Mouse (Mus musculus) heart, adult 11 months (tissue): ENCODE results near the gene Ak8.

ENCODE experiments used
- DNase-seq: peaks from one replicate; pipeline ENCODE4 v3.0.0; 2022

Gene Ak8

GRCm38 (mm10) chr2:28737112-28737511 lies 37.1 kb downstream of the Ak8 start:
- DNase-seq, result no peak

DNA sequence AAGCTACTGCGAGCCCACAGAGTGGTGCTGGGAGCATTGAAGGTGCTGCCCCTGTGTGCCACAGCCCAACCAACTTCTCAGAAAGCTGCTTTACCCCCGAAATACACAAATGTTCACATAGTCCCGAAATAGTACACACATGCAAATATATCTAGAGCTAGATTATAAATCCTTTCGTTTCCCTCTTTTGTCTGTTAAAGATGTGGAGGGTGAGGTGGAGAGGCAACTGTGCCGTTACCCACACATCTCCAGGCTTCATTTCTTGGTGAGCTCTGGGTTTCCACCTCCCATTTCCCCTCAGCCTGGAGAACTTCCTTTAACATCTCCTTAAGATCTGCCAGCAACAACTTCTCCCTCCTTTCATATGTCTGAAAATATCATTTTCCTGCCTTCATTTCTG lies 40.2 kb downstream of the Ak8 start:
- no peak for DNase-seq

DNA sequence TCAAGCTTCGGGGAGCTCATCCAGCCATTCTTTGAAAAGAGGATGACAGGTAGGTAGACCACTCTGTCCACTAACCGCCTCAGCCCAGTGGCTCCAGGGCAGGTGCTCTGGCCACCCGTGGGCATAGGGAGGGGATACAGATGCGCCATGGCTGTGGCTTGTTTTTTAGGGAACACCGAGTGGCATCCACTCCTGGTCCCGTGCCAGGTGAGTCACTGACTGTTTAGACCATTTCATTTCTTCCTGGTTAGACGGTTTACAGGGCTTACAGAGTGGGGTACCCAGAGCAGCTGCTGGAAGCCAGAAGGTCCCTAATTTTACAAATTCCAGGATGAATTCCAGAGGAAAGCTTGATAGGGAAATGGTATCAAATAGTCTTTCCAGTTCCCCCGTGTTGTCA lies 42.7 kb downstream of the Ak8 start:
- DNase-seq, result no peak

DNA sequence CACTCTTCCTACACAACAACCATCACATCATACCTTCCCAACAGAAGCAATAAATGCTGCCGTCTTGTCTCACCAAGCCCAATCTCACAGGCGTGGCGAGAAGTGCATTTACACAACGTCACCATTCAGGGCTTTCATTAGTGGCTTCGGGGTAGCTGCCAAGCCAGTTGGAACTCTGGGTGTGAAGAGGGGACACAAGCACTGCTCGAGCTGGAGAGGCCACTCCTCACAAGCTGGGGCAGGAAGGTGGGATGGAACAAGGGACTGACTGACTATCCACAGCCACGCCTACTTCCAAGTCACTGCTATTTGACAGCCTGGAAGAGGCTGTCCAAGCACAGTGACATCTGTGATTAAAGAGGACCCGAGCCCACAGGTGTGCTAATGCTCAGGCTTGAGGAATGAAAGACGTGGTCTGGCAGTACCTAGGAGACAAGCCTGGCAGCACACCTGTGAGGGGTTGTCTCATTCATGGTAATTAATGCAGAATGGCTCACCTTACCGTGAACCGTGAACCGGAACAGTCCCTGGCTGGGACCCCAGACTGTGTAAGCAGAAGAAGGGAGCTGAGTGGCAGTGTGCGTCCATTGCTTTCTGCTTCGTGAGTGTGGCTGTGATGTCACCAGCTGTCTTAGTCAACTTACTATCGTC lies 46.8 kb downstream of the Ak8 start:
- DNase-seq, result no peak

DNA sequence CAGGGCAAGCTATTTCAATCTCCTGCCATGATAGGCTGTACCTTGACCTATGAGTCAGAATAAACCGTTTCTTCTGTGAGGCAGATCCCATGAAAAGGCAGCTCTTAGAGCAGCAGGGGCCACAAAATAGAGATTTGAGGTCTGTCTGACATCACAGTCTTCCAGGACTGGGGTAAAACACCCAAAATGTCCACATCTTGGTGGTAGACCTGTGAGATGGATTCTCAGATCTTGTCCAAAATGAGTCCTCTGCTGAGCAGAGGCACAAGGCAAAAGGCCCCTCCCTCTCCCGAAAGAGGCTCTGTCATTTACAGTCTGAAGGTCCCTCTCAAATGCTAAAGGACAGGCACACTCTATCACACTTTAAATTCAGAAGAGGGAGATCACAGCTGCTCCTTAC lies 47.7 kb downstream of the Ak8 start:
- DNase-seq, result no peak

DNA sequence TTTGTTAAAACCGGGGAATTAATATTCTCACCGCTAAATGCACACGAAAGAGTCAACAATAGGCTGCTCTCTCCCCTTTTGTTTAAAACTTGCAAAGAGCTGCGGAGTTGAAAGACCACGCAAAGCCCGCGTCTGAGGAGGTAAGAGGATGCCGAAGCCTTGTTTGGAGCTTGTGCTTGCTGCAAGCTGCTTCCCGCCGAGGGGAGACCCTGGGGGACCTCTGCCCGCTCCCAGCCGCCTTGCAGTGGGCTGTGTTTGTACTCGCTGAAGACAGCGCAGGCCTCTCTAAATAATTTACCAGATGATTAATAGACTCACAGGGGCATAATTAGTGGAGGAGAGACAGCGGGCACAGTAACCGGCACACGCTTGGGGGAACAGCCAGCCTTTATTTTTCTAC lies 51.2 kb downstream of the Ak8 start:
- no peak for DNase-seq

DNA sequence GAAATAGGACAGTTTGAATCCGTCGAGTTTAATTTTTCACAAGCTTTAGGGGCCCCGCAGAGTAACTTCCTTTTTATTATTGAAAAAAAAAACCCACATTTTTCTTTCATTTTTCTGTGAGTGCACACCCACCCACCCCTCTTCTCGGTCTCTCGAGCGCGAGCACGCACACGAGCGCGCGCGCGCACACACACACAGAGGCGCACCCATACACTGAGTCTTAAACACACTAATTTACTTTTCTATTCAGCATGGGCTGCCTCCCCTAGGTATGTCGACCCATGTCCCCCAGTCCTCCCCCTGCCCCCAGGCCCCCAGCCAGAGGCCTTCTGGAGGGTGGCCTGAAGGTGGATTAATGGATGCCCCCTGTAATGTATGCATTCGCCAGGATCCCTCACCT lies 51.7 kb downstream of the Ak8 start:
- no peak for DNase-seq

DNA sequence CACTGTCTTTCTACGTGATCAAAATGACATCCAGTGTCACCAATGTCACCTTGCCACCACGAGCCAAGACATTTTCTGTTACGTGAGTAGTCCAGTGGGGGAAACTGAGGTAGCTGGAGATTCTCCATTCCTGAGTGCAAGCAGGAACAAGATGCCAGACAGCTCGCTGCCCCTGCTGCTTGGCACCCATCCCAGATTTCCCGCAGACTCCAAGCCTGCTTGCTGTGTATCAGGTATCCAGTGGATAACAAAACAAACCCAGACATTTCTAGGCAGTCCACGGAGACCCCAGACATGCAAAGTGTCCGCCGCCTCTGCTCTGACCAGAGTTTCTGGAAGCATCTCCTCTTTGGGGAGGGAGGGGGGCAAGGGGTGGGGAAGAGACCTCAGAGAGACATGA lies 52.4 kb downstream of the Ak8 start:
- no peak for DNase-seq

- peak; percentile 92 for DNase-seq
Measured at GRCm38 (mm10) chr2:28755451-28755850, 55.5 kb downstream of the Ak8 start.

GRCm38 (mm10) chr2:28756201-28756600 lies 56.2 kb downstream of the Ak8 start:
- peak; percentile 91 for DNase-seq

DNA sequence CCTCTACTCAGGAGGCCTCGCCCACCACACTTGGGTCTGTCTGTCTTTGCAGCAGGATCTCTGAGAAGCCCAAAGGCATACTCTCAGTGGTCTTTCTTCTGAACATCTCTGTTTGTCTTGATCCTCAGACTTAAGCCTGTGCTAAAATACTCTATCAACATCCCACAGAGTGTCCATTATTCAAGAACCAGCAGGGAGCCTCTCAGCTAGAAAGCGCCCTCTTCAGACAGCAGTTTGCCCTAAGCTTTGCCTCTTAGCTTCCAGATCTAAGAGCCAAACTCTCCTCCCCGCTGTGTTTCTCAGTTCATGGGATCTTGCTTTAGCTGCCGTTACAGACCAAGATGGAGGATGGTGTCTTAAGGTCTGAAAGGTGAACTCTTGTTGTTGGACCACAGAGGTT lies 59.5 kb downstream of the Ak8 start:
- DNase-seq, result no peak

GRCm38 (mm10) chr2:28766590-28766989 lies 66.6 kb downstream of the Ak8 start:
- DNase-seq, result no peak

- DNase-seq, result no peak
Measured at GRCm38 (mm10) chr2:28767041-28767440, 67.1 kb downstream of the Ak8 start.

GRCm38 (mm10) chr2:28770697-28771096 lies 70.7 kb downstream of the Ak8 start:
- DNase-seq, result no peak

DNA sequence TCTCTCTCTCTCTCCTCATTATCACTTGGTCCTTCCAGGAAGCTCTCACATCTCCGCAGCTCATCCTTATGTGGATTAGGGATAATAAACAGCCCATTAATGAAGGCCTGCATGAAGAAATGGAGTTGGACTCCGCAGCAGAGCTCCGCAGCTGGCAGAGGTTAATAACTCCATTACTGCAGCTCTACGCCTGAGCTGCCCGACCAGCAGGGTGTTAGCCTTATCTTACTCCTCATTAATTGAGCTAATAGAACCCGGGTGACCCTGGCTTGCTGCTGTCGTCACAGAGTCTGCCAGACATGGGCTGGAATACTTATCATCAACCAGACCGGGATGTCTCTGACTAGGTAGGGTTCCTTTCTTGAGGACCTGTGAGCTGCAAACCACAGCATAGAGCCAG lies 74.1 kb downstream of the Ak8 start:
- DNase-seq, result no peak

DNA sequence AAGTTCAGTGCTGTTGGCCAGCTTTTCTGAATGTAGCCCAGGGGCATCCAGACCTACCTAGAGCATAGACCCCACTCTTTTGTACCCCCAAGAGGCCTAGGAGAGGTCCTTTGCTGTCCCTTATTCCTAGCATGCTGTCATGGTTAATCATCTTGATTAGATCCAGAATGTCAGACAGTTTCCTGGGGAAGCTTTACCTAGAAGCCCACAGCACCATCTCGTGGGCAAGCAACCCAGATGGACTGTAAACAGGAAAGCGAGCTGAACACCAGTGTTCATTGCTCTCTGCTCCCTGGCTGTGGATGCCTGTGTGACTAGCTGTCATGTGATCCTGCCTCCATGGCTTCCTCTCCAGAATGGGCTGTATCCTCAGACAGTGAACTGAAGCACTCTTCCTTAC lies 76.8 kb downstream of the Ak8 start:
- no peak for DNase-seq

DNA sequence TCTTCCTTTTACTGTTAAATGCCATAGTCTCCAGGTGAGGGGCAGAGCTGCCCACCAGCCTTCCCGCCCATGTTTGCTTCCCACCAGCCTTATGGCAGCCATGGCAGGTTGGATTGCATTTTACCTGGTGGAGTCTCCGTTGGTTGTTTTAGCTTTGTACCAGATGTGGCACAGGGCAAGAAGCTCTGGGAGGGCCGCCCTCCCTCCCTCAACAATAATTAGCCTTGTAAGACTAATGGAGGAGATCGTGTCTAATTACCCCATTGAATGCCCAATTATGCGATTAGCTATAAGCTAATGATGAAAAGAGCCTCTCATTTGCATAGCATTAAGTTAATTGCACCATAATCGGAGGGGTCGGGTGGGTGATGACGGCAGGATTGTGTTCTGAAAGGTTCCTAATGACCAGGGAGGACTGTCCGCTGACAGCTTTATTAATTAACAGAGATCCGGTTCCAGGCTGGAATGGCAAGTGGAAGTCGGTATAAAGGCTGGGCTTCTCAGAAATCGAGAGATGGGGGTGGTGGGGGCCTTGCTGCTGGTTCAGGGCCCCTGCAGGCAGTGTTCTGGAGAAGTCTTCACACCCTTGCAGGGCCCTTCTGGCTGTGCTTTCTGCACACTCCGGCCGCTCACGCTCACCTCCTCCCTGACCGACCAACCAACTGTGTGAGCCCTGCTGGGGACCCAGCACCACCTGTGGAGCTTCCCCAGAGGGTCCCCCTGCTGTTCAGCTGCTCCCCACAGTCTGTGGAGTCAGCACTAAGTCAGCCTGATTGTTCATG lies 80.2 kb downstream of the Ak8 start:
- DNase-seq, result no peak

DNA sequence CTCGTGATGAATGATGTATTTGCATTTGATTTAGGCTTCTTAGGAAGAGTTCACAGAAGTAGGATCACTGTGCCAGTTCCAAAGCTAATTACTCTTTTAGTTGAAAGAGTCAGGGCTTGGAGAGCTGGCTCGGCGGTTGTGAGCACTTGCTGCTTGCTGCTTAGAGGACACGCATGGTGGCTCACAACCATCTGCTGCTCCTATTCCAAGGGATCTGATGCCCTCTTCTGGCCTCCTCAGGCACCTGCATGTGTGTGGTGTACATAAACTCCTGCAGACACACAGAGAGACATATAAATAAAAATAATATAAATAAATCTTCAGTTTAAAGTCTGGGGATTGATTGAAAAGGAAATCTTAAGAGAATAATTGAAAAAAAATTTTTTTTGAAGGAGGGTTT lies 81.3 kb downstream of the Ak8 start:
- DNase-seq, result no peak

- DNase-seq, result no peak
Measured at GRCm38 (mm10) chr2:28786355-28787066, 86.5 kb downstream of the Ak8 start.

DNA sequence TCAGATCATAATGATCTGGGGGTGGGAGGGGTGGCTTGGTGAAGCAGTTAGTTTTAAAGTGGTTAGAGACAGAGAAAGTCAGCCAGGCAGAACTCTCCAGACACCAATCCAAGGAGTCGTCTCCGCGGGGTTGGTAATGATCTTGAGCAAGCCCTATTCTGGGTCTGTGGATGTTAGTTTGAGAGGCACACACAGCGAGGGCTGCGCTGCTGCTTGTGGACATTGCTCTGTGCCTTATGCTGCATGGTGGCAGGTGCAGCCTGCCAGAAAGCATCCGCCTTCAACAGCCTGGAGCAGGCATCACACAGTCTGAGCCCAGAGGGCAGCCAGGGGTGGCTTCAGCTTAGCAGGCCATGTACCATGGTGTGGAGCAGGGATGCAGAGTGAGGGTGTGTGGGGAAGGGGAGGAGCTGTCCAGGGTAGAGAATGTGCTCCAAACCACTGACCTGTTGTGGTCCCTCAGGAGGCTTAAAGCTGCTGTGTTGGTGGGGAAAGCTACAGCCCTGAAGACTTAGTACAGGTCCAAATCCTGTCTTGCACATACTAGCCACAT lies 87.2 kb downstream of the Ak8 start:
- no peak for DNase-seq

DNA sequence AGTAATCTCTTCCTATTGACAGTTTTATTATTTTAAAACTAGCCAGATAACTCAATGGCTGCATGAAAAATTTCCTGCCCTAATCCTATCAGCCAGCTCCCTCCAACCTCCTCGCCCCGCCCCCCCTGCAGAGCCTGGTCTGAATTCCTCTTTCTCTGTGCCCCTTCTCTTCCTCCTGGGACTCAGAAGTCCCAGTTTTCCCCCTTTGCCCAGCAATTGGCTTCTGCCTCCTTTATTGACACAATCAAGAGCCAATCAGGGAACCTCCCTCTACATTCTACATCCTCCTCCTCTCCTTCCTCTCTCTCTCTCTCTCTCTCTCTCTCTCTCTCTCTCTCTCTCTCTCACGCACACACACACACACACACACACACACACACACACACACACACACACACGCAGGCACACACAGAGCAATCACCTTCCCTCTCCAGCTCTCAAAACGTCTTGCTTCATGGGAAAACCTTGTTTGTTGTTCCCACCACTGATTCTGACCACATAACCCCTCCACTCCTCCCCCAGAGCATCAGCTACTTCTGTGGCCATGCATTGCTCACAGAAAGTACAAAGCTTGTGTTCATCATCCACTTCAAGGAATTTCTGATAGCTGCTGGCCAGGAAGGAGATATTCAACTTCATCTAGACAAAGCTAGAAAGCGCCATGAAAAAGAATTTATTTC lies 93.1 kb downstream of the Ak8 start:
- peak; percentile 96 for DNase-seq

DNA sequence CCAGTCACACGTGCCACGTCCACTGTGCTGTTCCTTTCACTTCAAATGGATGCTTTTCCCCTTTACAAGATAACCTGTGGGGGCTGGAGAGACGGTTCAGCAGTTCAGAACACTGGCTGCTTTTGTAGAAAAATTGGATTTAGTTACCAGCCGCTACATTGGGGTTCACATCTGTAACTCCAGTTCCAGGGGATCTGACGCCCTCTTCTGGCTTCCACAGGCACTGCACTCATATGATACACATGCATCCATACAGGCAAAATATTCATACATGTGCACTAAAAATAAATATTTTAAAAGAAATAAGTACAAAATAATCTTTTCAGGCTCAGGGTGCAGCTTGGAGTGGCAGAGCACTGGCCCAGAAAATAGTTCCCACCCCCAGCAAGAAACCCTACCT lies 94.7 kb downstream of the Ak8 start:
- no peak for DNase-seq

GRCm38 (mm10) chr2:28796298-28796697 lies 96.3 kb downstream of the Ak8 start:
- no peak for DNase-seq
